ENCODE assay signal across 8 mouse cellular contexts in genomic region chr11:82959613-82960012, GRCm38 (mm10). TPM values are rescaled to one million over a fixed set of nuclear protein-coding genes. Genes with fewer than 3 reads are reported as not detected.
DNase-seq lines count a peak whose midpoint lies in the region; ATAC-seq lines count a peak whose summit lies in the region.

No protein-coding gene starts in this region.

- 0 out of 2 replicates have a peak, but pooled peaks cover 2% of the 10 kb centered on the region for H3K27me3 ChIP-seq in forebrain, embryonic 14.5 days (replicated peaks; ENCODE audit: control insufficient read depth, insufficient read depth, low read length)
- no peaks in the 10 kb centered on the region for H3K27me3 ChIP-seq in forebrain, embryonic 11.5 days (ENCODE audit: control insufficient read depth, insufficient read depth, low read length)
- H3K27me3 ChIP-seq in forebrain, embryonic 13.5 days: peaks cover 4% of the 10 kb centered on the region; the same call in 1 of the 2 replicates

- DNase-seq in forebrain, embryonic 14.5 days (ENCODE audit: low spot score): peak; percentile 46
- DNase-seq in forebrain, embryonic 11.5 days (ENCODE audit: low spot score): no peak
- peak; percentile 23 for DNase-seq in ovary, postnatal 14 days (ENCODE audit: low spot score)
- DNase-seq in ovary, postnatal 10 days (ENCODE audit: low spot score): no peak
- peak; percentile 43 for DNase-seq in brain, adult 2 months (ENCODE audit: low read depth, low spot score)
- peak; percentile 65 to 75 for DNase-seq in heart, postnatal 10 days

- no peak overlapping the region for H3K4me3 ChIP-seq in forebrain, embryonic 14.5 days (ENCODE audit: low read depth, low read length)
- no peak overlapping the region for H3K4me3 ChIP-seq in forebrain, embryonic 11.5 days (ENCODE audit: low read depth, low read length)
- H3K4me3 ChIP-seq in forebrain, embryonic 13.5 days: no peak overlapping the region

- no peak for ATAC-seq in forebrain, embryonic 14.5 days
- ATAC-seq in forebrain, embryonic 11.5 days (replicated peaks; ENCODE audit: low FRiP score): no peak
- peak; percentile 82; the same call in 1 of the 2 replicates for ATAC-seq in megakaryocyte-erythroid progenitor cell, adult 5-6 weeks (replicated peaks; ENCODE audit: low FRiP score, low TSS enrichment, poor library complexity, severe bottlenecking)
- ATAC-seq in forebrain, embryonic 13.5 days: no peak

- no peaks in the 10 kb centered on the region for H3K36me3 ChIP-seq in forebrain, embryonic 14.5 days (ENCODE audit: control insufficient read depth, insufficient read depth, low read length)
- no peaks in the 10 kb centered on the region for H3K36me3 ChIP-seq in forebrain, embryonic 11.5 days (ENCODE audit: control insufficient read depth, insufficient read depth, low read length)
- H3K36me3 ChIP-seq in forebrain, embryonic 13.5 days (ENCODE audit: poor library complexity, severe bottlenecking): no peaks in the 10 kb centered on the region

- H3K4me2 ChIP-seq in forebrain, embryonic 14.5 days (ENCODE audit: low read length): no peak overlapping the region
- H3K4me2 ChIP-seq in forebrain, embryonic 11.5 days (ENCODE audit: low read depth, low read length, severe bottlenecking): no peak overlapping the region
- no peak overlapping the region for H3K4me2 ChIP-seq in forebrain, embryonic 13.5 days

- no peak overlapping the region for H3K27ac ChIP-seq in forebrain, embryonic 14.5 days (ENCODE audit: low read depth, low read length)
- no peak overlapping the region for H3K27ac ChIP-seq in forebrain, embryonic 11.5 days (ENCODE audit: low read depth, low read length)
- H3K27ac ChIP-seq in forebrain, embryonic 13.5 days: no peak overlapping the region

- WGBS in forebrain, embryonic 14.5 days: 21% methylated on average over 4 of the region's 4 CpGs
- 18% methylated on average over 4 of the region's 4 CpGs for WGBS in forebrain, embryonic 11.5 days
- 16% methylated on average over 4 of the region's 4 CpGs for WGBS in forebrain, embryonic 13.5 days

- intact Hi-C loops in heart, postnatal 10 days (cut with DNase I): loop anchor here (1.0 to 2.0 kb wide), 2 partner anchors 25 to 44 kb away; no protein-coding TSS in a partner anchor

- H3K9me3 ChIP-seq in forebrain, embryonic 14.5 days (replicated peaks; ENCODE audit: control insufficient read depth, low read length): no peaks in the 10 kb centered on the region
- no peaks in the 10 kb centered on the region for H3K9me3 ChIP-seq in forebrain, embryonic 11.5 days (ENCODE audit: control insufficient read depth, low read length)
- no peaks in the 10 kb centered on the region for H3K9me3 ChIP-seq in forebrain, embryonic 13.5 days (replicated peaks)

- no peaks in the 10 kb centered on the region for H3K4me1 ChIP-seq in forebrain, embryonic 14.5 days (ENCODE audit: control insufficient read depth, insufficient read depth, low read length)
- no peaks in the 10 kb centered on the region for H3K4me1 ChIP-seq in forebrain, embryonic 11.5 days (replicated peaks; ENCODE audit: control insufficient read depth, insufficient read depth, low read length)
- H3K4me1 ChIP-seq in forebrain, embryonic 13.5 days: no peaks in the 10 kb centered on the region

- no peak overlapping the region for H3K9ac ChIP-seq in forebrain, embryonic 14.5 days (ENCODE audit: low read length)
- H3K9ac ChIP-seq in forebrain, embryonic 11.5 days (ENCODE audit: low read length): no peak overlapping the region
- no peak overlapping the region for H3K9ac ChIP-seq in forebrain, embryonic 13.5 days

RNA-seq across cellular contexts. Expression of gene Slfn5, which starts 8.5 kb away (rescaled TPM):
- 0.41 and 0.52 TPM in 2 replicates for polyA plus RNA-seq in forebrain, embryonic 14.5 days (2014; fragmentation: Nextera tagmentation; extraction: Ambion mirVana)
- polyA plus RNA-seq in forebrain, embryonic 11.5 days (2014; fragmentation: Nextera tagmentation; extraction: Ambion mirVana): 0.28 and 0.40 TPM in 2 replicates
- total RNA-seq in heart, postnatal 10 days (2021): 10 to 100 TPM; 70.4 to 70.6 TPM
- 1.1 and 2.5 TPM in 2 replicates for total RNA-seq in megakaryocyte-erythroid progenitor cell, adult 5-6 weeks (2014; fragmentation: Nextera tagmentation)
- total RNA-seq in megakaryocyte-erythroid progenitor cell, adult 5-6 weeks (2017): 2.8 and 5.5 TPM in 2 replicates
- 0.18 and 0.30 TPM in 2 replicates for polyA plus RNA-seq in forebrain, embryonic 13.5 days (2015; fragmentation: Nextera tagmentation; extraction: Ambion mirVana)

RNA-seq across cellular contexts. Expression of gene Slfn9, which starts 32.0 kb away (rescaled TPM):
- 5.1 and 5.9 TPM in 2 replicates for polyA plus RNA-seq in forebrain, embryonic 14.5 days (2014; fragmentation: Nextera tagmentation; extraction: Ambion mirVana)
- 9.3 and 9.8 TPM in 2 replicates for polyA plus RNA-seq in forebrain, embryonic 11.5 days (2014; fragmentation: Nextera tagmentation; extraction: Ambion mirVana)
- 1 to 10 TPM; 5.6 to 6.9 TPM for total RNA-seq in heart, postnatal 10 days (2021)
- total RNA-seq in megakaryocyte-erythroid progenitor cell, adult 5-6 weeks (2014; fragmentation: Nextera tagmentation): 3.2 and 4.1 TPM in 2 replicates
- 6.1 and 11.7 TPM in 2 replicates for total RNA-seq in megakaryocyte-erythroid progenitor cell, adult 5-6 weeks (2017)
- polyA plus RNA-seq in forebrain, embryonic 13.5 days (2015; fragmentation: Nextera tagmentation; extraction: Ambion mirVana): 9.3 and 10.2 TPM in 2 replicates

RNA-seq across cellular contexts. Expression of gene Unc45b, which starts 49.3 kb away (rescaled TPM):
- 0.38 and 1.1 TPM in 2 replicates for polyA plus RNA-seq in forebrain, embryonic 14.5 days (2014; fragmentation: Nextera tagmentation; extraction: Ambion mirVana)
- polyA plus RNA-seq in forebrain, embryonic 11.5 days (2014; fragmentation: Nextera tagmentation; extraction: Ambion mirVana): 0.20 and 0.41 TPM in 2 replicates
- 100 to 1,000 TPM; 161 to 177 TPM for total RNA-seq in heart, postnatal 10 days (2021)
- total RNA-seq in megakaryocyte-erythroid progenitor cell, adult 5-6 weeks (2014; fragmentation: Nextera tagmentation): not detected in 2 replicates
- total RNA-seq in megakaryocyte-erythroid progenitor cell, adult 5-6 weeks (2017): not detected in 2 replicates
- 0.25 and 0.40 TPM in 2 replicates for polyA plus RNA-seq in forebrain, embryonic 13.5 days (2015; fragmentation: Nextera tagmentation; extraction: Ambion mirVana)

RNA-seq across cellular contexts. Expression of gene Nle1, which starts 51.4 kb away (rescaled TPM):
- polyA plus RNA-seq in forebrain, embryonic 14.5 days (2014; fragmentation: Nextera tagmentation; extraction: Ambion mirVana): 23.4 and 25.7 TPM in 2 replicates
- 31.9 and 34.8 TPM in 2 replicates for polyA plus RNA-seq in forebrain, embryonic 11.5 days (2014; fragmentation: Nextera tagmentation; extraction: Ambion mirVana)
- total RNA-seq in heart, postnatal 10 days (2021): 10 to 100 TPM; 11.2 to 13.8 TPM
- total RNA-seq in megakaryocyte-erythroid progenitor cell, adult 5-6 weeks (2014; fragmentation: Nextera tagmentation): 103 and 130 TPM in 2 replicates
- 18.6 and 45.0 TPM in 2 replicates for total RNA-seq in megakaryocyte-erythroid progenitor cell, adult 5-6 weeks (2017)
- polyA plus RNA-seq in forebrain, embryonic 13.5 days (2015; fragmentation: Nextera tagmentation; extraction: Ambion mirVana): 28.1 and 35.9 TPM in 2 replicates

Comparison
In these comparisons a context has a peak if more than half of its experiments do, and no peak if none do; other contexts are left out.
1. DNase-seq: peak in forebrain, embryonic 14.5 days (single experiment), ovary, postnatal 14 days (single experiment), brain, adult 2 months (single experiment) and heart, postnatal 10 days (2 of 2); none in forebrain, embryonic 11.5 days (single experiment) and ovary, postnatal 10 days (single experiment).